Mouse (Mus musculus) lung, postnatal 14 days (tissue): Measurements from ENCODE around the gene Paqr6.

Experiments used
- DNase-seq: peaks from one replicate; pipeline ENCODE4 v3.0.0; 2021

Gene Paqr6

GRCm38 (mm10) chr3:88364337-88364736 is at the start of gene Paqr6:
TSS of gene Paqr6 (plus strand) at chr3:88364584.
- peak; percentile 82 for DNase-seq

DNA sequence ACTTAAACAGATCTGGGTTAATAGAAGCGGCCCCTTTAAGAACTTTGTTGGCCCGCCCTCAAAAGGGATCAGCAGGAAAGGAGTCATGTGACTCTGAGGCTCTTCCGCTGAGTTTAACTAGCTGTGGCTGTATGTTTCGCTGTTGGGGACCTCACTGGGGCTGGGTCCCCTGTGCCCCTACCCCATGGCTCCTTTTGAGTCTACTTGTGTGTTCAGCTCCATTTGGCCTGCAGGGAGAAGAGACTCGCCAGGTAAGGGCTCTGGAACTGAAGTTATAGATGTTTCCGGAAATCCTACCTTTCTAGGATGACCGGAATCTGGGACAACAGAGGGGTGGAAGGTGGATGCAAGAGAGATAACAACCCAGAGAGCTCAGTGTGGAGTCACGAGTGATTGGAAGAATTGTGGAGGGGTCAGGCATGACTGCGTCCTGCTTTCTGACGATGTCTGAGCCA is 39.4 kb upstream of the Paqr6 start, which contains the start of gene Glmp:
TSS of gene Glmp (plus strand) at position 73 of the 455 bp plus-strand sequence.
- DNase-seq: peak; percentile 66

GRCm38 (mm10) chr3:88328956-88329355 is 35.4 kb upstream of the Paqr6 start:
- no peak for DNase-seq

- peak; percentile 66 for DNase-seq
These were observed 33.1 kb upstream of the Paqr6 start for GRCm38 (mm10) chr3:88331282-88331681.

DNA sequence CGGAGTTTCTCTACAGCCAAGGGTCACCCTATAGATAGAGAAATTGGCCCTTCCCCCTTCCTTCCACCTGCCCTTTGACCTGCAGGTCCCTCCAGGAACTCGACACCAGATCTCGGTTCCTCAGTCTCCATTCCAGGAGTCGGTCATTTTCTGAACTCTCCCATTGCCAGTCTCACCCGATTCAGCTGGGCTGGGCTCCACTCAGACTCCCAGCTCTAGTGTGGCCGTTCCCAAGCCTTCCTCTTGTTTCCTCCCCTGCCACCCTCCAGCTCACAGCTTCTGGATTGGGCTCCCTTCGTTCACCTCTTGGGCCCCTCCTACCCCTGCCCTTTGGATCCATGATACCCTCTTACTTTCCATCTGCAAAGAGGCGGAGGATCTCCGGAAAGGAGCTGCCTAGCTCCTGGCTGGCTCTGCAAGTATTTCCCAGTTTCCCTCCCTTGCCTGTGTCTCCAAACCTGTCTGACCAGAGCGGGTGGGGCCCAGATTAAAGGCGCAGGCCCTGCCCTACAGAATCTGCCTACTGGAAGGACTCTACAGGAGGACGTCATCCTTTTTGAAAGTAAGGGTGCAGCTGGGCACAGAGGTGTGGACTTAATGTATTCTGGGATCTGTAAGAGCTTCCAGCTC is 30.2 kb upstream of the Paqr6 start:
- DNase-seq: peak; percentile 31

DNA sequence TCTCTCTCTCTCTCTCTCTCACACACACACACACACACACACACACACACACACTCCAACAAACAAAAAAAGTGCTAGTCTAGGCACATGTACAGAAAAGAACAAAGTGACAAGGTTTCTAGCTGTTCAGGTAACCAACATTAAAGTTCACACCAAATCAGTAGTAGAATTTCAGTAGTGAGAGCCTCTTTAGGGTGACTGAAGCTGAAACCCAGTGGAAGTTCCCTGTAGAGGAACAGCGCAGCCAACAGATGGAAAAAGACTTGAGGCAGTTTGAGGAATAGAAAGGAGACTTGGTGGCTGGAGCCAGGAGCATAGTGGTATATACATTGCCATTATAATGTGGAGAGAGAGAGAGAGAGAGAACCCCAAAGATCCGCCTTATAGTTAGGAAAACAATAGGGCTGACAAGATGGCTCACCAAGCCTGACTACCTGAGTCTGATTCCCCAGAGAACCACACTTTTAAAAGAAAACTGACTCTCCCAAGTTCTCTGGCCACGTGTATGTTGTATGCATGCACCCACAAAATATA is 29.4 kb upstream of the Paqr6 start:
- DNase-seq: no peak

GRCm38 (mm10) chr3:88335436-88336053 is 28.8 kb upstream of the Paqr6 start:
- no peak for DNase-seq

GRCm38 (mm10) chr3:88336058-88337013 is 28.0 kb upstream of the Paqr6 start, which contains the start of the genes Tmem79 and Smg5:
TSS of gene Tmem79 (minus strand) at chr3:88336148.
TSS of gene Smg5 (plus strand) at chr3:88336260.
- DNase-seq: peak; percentile 97

GRCm38 (mm10) chr3:88337367-88338020 is 26.9 kb upstream of the Paqr6 start:
- DNase-seq: no peak

DNA sequence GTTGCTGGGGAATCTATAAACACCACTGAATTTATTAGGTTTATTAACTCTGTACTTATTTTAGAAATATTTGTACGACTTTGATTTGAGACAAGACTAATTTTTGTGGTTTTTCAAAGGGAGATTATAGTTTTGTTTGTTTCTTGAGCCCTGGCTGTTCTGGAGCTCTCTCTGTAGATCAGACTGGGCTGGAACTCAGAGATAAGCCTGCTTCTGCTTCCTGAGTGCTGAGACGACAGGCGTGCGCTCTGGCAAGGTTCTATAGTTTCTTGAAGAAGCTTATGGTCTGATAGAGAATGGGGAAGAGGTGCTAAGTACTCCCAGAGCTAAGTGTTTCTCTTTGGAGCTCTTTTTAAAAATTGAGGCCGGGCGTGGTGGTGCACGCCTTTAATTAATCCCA is 26.1 kb upstream of the Paqr6 start:
- DNase-seq: no peak

DNA sequence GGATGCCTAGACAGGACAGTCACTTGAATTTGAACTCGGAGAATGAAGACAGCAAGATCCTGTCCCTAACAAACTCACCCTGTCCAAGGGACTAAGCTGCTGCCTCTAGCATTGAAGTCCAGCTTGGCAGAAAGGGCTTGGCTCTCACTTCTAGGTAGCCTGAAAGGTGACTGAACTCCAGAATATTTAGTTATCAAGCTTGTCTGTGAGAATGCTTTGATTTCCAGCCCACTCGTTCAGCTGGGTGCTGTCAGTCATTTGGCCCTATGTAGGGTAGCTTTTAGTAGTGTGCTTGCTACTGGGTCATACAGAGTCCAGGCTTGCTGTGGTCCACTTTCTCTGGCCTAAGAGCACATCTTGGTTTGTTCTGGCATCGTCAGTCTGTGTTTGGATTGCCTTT is 25.4 kb upstream of the Paqr6 start:
- no peak for DNase-seq

GRCm38 (mm10) chr3:88350732-88351131 is 13.7 kb upstream of the Paqr6 start:
- no peak for DNase-seq

DNA sequence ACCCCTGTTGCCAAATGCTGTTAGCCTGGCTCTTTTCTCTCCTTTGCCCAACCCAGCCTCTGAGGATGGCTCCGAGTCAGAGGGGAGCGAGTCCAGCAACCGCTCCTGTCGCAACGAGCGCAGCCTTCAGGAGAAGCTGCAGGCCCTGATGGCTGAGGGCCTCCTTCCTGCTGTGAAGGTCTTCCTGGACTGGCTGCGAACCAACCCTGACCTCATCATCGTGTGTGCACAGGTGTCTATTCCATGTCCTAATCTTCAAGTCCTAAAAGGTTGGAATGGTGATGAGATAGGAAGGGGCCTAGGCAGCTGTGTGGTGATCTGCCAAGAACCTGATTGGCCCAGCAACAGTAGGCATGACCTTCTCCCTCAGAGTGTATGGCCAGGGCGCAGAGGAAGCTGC is 11.5 kb upstream of the Paqr6 start:
- no peak for DNase-seq

DNA sequence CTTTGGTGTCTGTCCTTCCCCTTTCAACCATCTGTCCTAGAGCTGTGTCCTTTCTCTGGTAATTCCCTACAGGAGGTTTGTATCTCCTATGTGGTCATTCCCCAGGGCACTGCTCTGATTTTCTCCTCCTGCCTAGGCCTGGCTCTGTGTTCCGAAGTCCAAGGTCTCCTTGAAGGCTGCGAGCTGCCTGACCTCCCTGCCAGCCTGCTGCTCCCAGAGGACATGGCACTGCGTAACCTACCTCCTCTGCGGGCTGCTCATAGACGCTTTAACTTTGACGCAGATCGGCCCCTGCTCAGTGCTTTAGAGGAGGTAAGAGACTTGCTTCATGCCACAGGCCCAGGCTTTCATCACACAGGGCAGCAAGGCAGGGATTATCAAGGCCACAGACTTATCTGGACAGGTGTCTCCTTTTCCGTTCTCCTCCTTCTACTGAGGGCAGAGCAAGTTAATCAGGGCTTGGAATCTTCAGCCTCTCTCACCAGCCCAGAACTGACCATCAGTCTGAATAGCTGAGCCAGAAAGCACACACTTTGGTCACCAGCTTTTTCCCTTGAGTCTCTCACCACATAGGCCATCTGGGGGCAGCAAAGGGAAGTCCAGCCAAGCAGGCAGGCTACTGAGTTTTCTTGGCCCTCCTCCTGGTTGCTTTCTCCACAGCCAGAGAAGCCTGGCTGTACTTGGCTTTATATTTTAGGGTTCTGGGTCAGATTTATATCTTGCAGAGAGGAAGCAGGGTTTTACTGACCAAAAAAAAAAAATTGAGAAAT is 9.8 kb upstream of the Paqr6 start:
- DNase-seq: no peak

DNA sequence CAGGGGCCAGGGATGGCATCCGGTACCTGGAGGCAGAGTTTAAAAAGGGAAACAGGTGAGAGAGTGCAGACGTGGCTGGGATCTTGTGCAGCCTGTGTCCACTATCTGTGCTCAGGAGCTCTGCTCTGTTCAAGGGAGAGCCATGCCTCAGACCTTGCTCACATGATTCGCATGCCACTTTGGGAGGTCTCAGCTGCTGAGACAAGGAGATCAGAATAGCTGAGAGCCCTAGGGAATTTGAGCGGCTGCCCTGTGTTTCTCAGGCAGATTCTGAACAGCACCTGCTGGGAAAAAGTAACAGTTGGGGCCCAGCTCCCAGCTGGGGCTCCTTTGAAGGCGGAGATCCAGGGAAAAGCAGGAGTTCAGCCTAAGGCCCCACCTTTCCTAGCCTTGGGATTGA is 4.8 kb upstream of the Paqr6 start:
- no peak for DNase-seq

DNA sequence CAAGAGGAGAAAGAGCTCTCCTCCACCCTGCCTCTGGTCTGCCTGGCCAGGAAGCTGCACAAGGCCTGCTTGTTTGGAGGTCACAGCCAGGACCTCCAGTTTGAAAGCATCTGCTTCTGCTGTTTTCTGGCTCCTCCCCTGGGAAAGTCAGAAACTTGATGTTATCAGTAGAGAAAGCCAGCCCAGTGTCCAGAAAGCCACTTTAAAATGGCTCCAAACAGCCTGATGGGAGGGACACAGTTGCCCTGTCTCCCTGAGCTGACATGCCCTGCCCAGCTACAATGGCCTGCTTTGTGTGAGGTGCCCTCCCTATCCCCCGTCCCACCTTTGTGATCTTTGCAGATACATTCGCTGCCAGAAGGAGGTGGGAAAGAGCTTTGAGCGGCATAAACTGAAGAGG is 4.4 kb upstream of the Paqr6 start:
- DNase-seq: no peak

DNA sequence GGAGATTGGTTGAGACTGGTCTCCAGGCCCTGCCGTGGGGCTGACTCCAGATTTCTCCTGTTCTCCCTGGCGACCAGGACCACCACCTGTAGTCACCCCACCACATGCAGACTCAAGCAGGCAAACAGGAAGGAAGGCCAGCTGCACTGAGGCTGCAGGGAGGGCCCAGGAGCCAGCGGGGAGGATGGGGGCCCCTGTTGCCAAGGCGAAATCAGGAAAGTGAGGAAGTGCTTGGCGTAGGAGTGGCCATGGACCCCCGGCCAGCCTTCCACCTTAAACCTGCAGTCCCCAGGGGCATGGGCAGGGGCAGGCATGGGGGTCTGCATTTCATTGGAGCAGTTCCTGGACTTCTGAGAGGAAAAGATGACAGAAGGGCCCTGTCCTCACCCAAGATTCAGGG is 3.3 kb upstream of the Paqr6 start:
- no peak for DNase-seq

- no peak for DNase-seq
These were observed 2.6 kb upstream of the Paqr6 start for GRCm38 (mm10) chr3:88361612-88362313.

GRCm38 (mm10) chr3:88363700-88364099 is 684 bp upstream of the Paqr6 start:
- peak; percentile 33 for DNase-seq

GRCm38 (mm10) chr3:88365705-88366361 is 1.4 kb downstream of the Paqr6 start:
- DNase-seq: no peak
